Mouse (Mus musculus): ENCODE measurements at regions not wholly inside any gene's neighbourhood (a gene's known extent, or its start where the extent isn't known, plus 50 kb on each side); places are given as distances from the start of the nearest gene placed in this dataset.

GRCm38 (mm10) chr7:133232889-133233441 lies 108.8 kb upstream of the Ctbp2 start:
- no peak for DNase-seq (ENCODE audit: low spot score)

DNA sequence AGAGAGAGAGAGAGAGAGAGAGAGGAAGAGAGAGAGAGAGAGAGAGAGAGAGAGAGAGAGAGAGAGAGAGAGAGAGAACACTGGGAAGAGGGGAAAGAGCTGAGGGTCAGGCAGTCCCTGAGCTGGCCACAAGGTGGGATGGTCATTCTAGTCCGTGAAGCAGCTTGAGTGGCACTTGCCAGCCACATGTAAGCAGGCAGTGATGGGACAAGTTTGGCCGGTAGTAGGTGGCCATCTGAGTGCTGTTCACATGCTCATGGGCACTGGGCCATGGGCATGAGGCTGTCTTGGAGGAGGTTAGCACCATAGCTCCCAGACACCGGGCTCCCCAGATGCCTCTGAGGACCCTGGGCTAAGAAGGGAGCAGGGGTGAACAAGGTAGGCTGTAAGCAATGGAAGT lies 106.7 kb upstream of the Ctbp2 start:
- no peak for DNase-seq (ENCODE audit: low spot score)

GRCm38 (mm10) chr7:133223948-133224652 lies 99.9 kb upstream of the Ctbp2 start:
- no peak for DNase-seq (ENCODE audit: low spot score)

DNA sequence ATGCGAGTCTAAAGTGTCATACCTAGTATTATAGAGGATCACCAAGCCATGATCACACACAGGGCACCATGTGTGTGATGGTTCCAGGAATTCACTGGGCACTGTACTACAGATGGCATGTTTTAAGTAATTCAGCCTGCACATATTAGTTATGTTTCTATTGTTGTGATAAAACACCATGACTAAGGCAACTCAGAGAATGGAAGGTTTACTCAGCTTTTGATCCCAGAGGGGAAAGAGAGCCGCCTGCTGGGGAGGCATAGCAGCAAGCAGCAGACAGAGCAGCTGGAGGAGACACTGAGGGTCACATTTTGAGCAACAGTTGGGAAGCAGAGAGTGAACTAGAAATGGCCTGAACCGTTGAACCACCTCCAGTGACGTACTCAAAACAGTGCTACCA lies 88.2 kb upstream of the Ctbp2 start:
- DNase-seq (ENCODE audit: low spot score), result no peak

DNA sequence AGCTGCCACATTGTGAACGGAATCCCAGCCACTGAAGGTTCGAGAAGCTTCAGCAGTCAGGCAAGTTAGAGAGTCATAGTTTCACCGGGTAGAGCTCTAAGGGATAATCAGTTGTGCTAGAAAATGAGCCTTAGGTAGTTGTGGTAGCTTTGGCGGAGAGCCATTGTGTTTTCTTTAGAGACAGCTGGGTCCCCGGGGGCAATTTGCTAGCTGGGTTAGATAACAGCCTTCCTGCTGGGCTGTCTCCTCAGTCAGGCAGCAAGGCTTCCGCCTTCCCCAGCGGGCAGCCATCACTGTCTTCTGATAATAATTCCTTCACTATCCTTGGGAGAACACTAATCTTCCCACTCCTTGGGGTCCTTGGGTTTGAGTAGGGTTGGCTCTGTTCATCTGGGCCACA lies 81.5 kb upstream of the Ctbp2 start:
- no peak for DNase-seq (ENCODE audit: low spot score)

DNA sequence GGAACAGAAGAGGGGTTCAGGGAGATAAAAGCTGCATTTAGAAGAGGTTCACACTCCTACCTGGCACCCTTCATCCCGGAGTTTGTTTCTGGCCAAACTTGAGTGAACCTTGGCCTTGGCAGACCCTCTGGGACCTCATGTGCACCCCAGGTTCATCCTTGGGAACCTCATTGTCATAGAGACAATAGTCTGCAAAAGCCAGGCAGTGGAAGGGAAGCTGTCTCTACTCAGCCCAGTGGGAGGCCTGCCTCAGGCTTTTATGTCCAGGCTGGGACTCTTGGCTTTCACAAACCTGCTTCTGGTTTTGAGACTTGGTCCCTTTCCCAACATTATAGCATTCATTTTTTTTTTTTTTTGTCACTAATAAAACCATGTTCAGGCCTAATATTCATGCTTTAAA lies 80.3 kb upstream of the Ctbp2 start:
- DNase-seq (ENCODE audit: low spot score), result no peak

GRCm38 (mm10) chr7:133203933-133204332 lies 79.8 kb upstream of the Ctbp2 start:
- no peak for DNase-seq (ENCODE audit: low spot score)

DNA sequence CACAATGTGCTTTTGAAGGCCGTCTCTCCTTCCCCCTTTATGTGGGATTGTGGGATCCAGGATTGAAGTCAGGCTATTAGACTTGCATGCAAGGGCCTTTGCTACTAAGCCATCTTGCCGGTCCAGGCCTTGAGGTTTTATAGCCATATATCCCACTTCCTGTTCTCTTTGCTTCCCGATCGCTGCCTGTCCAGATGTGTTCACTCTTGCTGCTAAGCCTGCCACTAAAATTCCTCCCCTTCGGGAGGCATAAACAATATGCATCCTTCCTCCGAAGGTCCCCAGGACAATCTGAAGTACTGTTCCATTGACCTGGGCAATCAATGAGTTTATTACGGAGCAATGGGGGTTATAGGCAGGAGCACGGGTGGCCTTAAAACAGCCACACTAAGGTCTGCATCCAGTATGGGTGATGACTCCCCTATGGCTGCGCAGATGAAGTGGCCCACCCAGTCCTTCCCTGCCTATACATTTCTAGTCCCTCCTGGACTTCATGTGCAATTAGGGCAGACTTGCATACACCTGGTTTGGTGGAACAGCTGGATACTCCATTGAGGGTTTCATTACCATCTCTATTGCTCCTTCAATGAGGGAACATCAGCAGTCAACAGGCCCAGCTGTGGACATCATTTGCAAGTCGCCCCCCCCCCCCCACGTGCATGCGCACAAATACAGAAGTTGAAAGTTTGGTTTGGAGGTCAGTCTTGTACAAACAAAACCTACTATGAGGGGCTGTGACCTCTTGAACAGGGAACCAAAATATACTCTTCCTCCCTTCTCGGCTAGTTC lies 78.1 kb upstream of the Ctbp2 start:
- no peak for DNase-seq (ENCODE audit: low spot score)

GRCm38 (mm10) chr7:133199046-133199445 lies 74.9 kb upstream of the Ctbp2 start:
- no peak for DNase-seq (ENCODE audit: low spot score)

DNA sequence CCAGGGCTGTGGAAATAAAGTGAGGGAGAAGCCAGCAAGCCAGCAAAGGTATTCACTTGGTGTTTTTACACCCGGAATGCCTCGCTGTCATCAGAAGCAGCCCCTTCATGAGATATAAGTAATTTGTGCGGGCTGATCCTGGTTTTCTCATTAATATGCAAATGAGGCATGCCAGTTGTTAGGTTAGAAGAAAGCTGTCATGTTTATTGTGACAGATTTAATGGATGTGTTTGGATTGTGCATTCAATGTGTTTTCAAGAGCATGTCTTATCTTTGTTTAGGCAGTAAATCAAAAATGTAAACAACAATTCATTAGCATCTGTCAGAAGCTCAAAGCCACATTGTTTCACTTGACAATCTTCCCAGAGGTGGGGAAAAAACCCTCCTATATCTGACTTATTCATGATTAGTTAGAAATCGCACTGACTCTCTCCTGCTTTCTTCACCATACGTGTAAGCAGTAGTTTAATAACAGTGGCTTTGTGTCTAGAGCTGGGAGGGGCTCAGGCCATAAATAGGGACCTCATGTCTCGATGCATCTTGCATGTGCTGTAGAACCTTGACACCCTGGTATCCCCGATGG lies 65.8 kb upstream of the Ctbp2 start:
- DNase-seq (ENCODE audit: low spot score), result no peak

GRCm38 (mm10) chr7:133185931-133186601 lies 61.9 kb upstream of the Ctbp2 start:
- peak; percentile 63 for DNase-seq (ENCODE audit: low spot score)

DNA sequence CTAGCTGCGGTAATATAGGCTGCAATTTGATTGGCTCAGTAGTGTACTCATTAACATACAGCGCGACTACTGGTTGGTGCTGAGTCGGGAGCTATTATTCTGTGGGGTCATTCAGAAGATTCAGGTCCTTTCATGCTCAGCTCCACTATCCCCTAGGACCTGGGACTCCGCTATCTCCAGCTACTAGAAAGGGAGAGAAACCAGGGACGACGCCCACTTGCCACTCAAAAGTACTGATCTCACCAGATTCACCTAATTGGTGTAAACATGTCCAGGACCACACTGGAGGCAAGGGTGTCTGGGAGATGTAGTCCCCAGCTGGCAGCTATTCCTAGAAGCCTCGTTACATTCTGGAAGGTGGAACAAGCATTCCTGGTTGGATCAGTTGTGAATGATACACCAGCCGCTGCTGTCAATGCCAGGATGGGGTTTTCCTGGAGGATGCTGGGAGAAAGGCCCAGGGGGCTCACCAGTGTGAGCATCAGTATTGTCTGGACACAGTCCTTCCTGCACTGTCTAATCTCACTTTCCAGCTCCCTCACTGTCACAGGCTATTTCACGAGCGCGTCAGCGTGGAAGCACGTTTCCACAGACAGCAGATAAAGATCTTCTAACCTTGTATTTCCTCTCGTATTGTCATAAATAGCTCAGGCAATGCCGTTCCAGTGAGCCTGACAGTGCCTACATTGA lies 60.9 kb upstream of the Ctbp2 start:
- no peak for DNase-seq (ENCODE audit: low spot score)

DNA sequence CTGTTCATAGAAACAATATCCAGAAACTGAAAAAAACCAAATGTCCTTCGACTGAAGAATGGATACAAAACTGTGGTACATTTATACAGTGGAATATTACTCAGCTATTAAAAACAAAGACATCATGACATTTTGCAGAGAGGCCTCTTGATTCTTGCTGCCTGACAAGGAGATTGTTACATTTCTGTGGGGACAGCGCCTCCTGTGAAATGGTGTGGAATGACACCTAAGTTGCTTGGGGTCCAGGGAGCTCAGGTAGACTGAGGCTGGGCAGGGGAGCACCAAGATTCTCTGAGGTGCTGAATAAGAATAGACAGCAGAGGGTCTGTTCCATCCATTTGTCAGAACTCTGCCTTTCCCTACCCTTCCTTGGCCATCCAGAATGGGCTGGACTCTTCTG lies 57.2 kb upstream of the Ctbp2 start:
- no peak for DNase-seq (ENCODE audit: low spot score)

- no peak for DNase-seq (ENCODE audit: low spot score)
These were observed 53.0 kb upstream of the Ctbp2 start for GRCm38 (mm10) chr7:133177179-133177575.

DNA sequence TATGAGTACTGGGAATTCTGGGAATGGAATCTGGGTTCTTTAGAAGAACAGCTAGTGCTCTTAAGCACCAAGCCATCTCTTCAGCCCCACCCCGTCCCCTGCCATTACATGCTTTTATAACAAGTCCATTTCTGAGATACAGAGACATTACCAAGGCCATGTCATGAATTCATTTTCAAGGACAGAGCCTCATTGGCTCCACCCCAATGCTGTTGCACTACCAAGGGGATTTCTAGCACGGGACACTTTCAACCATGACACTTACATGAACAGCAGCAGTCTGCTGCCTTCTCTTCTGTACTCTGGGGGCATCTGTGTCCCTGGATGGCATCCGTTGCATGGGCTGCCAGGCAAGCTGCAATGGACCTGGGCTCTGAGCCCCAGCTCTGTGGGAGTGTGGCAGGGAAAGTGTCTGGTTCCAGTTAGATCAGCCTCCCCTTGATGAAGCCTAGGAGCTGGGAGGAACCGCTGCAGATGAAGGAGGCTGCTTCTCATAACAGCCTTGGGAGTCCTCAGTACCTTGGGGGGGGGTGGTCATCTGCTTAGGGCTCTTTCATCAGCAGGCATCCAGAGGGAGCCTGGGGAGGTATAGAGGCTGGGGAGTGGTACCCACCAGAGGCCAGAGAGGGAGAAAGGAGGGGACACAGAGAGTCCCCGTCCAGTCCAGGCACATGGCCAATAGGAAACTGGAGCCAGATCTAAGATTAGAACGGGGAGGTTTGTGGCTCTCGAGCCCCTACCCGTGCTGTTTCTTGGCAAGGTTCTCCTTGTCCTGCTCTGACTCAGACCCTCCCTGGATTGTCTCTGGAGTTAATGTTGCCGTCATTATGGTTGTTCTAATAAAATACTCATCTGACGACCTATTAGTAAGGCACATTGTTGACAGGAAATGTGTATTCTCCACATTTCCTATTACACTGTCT lies 52.4 kb upstream of the Ctbp2 start:
- peak; percentile 43 for DNase-seq (ENCODE audit: low spot score)

Data from ovary, postnatal 14 days (tissue).